Mouse (Mus musculus): ENCODE data around the gene Klhdc9. TPM values are rescaled to one million over a fixed set of nuclear protein-coding genes. Genes with fewer than 3 reads are reported as not detected.

Gene Klhdc9
- polyA plus RNA-seq, 1 experiment from 2014 or later, result 2.3 TPM

GRCm38 (mm10) chr1:171369845-171370556 is 9.4 kb upstream of the Klhdc9 start, which contains the start of gene Nectin4:
Gene Nectin4 (plus strand): TSS chr1:171370099.
- WGBS, result 42% methylated on average over 19 of the region's 20 CpGs
- no peak within 1 kb of the TSS for H3K4me3 ChIP-seq (ENCODE audit: low read depth, low read length)
- H3K9ac ChIP-seq (ENCODE audit: low read length), result no peak within 1 kb of the TSS
- no peaks in the 10 kb centered on the region for H3K27me3 ChIP-seq (ENCODE audit: control insufficient read depth, insufficient read depth, low read length)
- no peaks in the 10 kb centered on the region for H3K9me3 ChIP-seq (ENCODE audit: control insufficient read depth, low read length)
- H3K27ac ChIP-seq (replicated peaks; ENCODE audit: low read depth, low read length), result no peak within 1 kb of the TSS
- no peak for ATAC-seq (ENCODE audit: insufficient number of reproducible peaks, low FRiP score, low TSS enrichment, low read depth)
- DNase-seq (ENCODE audit: low spot score), result no peak
- H3K36me3 ChIP-seq (ENCODE audit: control insufficient read depth, insufficient read depth, low read length), result no peaks in the 10 kb centered on the region
- no peak within 1 kb of the TSS for H3K4me2 ChIP-seq (ENCODE audit: low read depth, severe bottlenecking)
- peaks cover 5% of the 10 kb centered on the region; the same call in 1 of the 2 replicates for H3K4me1 ChIP-seq (ENCODE audit: control insufficient read depth, insufficient read depth, low read length)

GRCm38 (mm10) chr1:171365934-171366333 is 5.3 kb upstream of the Klhdc9 start:
- Histone ChIP-seq H3K27me3 (ENCODE audit: control insufficient read depth, insufficient read depth, low read length) (no peaks in the 10 kb centered on the region), H3K9ac (ENCODE audit: low read length) (no peak overlapping the region), H3K4me1 (ENCODE audit: control insufficient read depth, insufficient read depth, low read length) (no peaks in the 10 kb centered on the region), H3K9me3 (ENCODE audit: control insufficient read depth, low read length) (no peaks in the 10 kb centered on the region), H3K4me3 (ENCODE audit: low read depth, low read length) (no peak overlapping the region), H3K36me3 (ENCODE audit: control insufficient read depth, insufficient read depth, low read length) (no peaks in the 10 kb centered on the region), H3K4me2 (ENCODE audit: low read depth, severe bottlenecking) (no peak overlapping the region), H3K27ac (replicated peaks; ENCODE audit: low read depth, low read length) (no peak overlapping the region)
- ATAC-seq (ENCODE audit: insufficient number of reproducible peaks, low FRiP score, low TSS enrichment, low read depth), result no peak
- WGBS, result 72% methylated on average over 7 of the region's 7 CpGs
- no peak for DNase-seq (ENCODE audit: low spot score)

GRCm38 (mm10) chr1:171361106-171362103 is 807 bp upstream of the Klhdc9 start:
- Histone ChIP-seq H3K36me3 (ENCODE audit: control insufficient read depth, insufficient read depth, low read length) (no peaks in the 10 kb centered on the region), H3K27ac (replicated peaks; ENCODE audit: low read depth, low read length) (no peak overlapping the region), H3K4me2 (ENCODE audit: low read depth, severe bottlenecking) (peak overlapping the region; percentile 85), H3K4me3 (ENCODE audit: low read depth, low read length) (peak overlapping the region; percentile 47), H3K4me1 (ENCODE audit: control insufficient read depth, insufficient read depth, low read length) (peaks cover 5% of the 10 kb centered on the region), H3K27me3 (ENCODE audit: control insufficient read depth, insufficient read depth, low read length) (no peaks in the 10 kb centered on the region), H3K9ac (ENCODE audit: low read length) (peak overlapping the region; percentile 68), H3K9me3 (ENCODE audit: control insufficient read depth, low read length) (no peaks in the 10 kb centered on the region; the same call in 1 of the 2 replicates)
- ATAC-seq (ENCODE audit: insufficient number of reproducible peaks, low FRiP score, low TSS enrichment, low read depth) (peak; percentile 55), DNase-seq (ENCODE audit: low spot score) (peak; percentile 78)
- WGBS, result 24% methylated on average over 16 of the region's 16 CpGs

GRCm38 (mm10) chr1:171360253-171360652 is 345 bp downstream of the Klhdc9 start:
- H3K27me3 ChIP-seq (ENCODE audit: control insufficient read depth, insufficient read depth, low read length), result no peaks in the 10 kb centered on the region
- peak overlapping the region; percentile 47 for H3K4me3 ChIP-seq (ENCODE audit: low read depth, low read length)
- ATAC-seq (ENCODE audit: insufficient number of reproducible peaks, low FRiP score, low TSS enrichment, low read depth), result peak; percentile 56
- peaks cover 5% of the 10 kb centered on the region for H3K4me1 ChIP-seq (ENCODE audit: control insufficient read depth, insufficient read depth, low read length)
- peak overlapping the region; percentile 61; the same call in 1 of the 2 replicates for H3K9ac ChIP-seq (ENCODE audit: low read length)
- no peak overlapping the region for H3K27ac ChIP-seq (replicated peaks; ENCODE audit: low read depth, low read length)
- no peaks in the 10 kb centered on the region for H3K36me3 ChIP-seq (ENCODE audit: control insufficient read depth, insufficient read depth, low read length)
- no peaks in the 10 kb centered on the region; the same call in 1 of the 2 replicates for H3K9me3 ChIP-seq (ENCODE audit: control insufficient read depth, low read length)
- DNase-seq (ENCODE audit: low spot score), result no peak
- H3K4me2 ChIP-seq (ENCODE audit: low read depth, severe bottlenecking), result peak overlapping the region; percentile 85
- 5% methylated on average over 26 of the region's 26 CpGs for WGBS

DNA sequence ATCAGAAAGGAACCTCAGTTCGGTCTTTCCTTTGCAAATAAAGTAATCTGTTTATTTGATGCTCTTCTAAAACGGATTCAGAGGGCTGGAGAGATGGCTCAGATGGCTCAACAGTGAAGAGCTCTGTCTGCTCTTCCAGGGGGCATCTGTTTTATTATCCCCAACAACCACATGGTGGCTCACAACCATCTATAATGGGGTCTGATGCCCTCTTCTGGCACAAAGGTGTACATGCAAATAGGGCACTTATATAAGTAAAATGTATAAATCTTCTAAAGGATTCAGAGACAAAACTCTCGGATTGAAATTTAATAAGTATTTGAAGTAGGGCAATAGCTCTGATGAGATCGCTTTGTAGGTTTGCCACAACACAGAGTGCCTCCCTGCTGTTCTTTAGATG is 2.2 kb downstream of the Klhdc9 start:
- no peak for ATAC-seq (ENCODE audit: insufficient number of reproducible peaks, low FRiP score, low TSS enrichment, low read depth)
- WGBS, result 76% methylated on average over 4 of the region's 4 CpGs

DNA sequence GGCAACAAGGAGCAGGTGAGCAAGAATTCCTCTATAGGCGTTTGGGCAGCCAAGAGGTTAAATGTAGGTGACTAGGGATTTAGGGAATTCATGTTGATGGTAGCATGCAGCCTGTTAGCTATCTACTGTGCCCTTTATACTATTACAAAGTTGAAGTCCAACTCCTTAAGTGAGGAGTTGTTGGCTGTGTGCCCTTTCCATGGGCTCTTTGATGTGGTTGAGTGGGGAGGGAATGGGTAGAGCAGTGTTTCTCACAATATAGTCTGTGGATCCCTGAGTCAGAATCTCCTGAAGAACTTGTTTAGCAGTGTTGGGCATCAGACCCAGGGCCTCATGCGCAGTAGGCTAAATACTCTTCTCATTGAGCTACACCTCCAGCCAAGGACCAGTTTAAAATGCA is 3.8 kb downstream of the Klhdc9 start:
- ATAC-seq (ENCODE audit: insufficient number of reproducible peaks, low FRiP score, low TSS enrichment, low read depth), result no peak
- 83% methylated on average over 2 of the region's 2 CpGs for WGBS
- H3K4me3 ChIP-seq (ENCODE audit: low read depth, low read length), result no peak overlapping the region
- peaks cover 5% of the 10 kb centered on the region for H3K4me1 ChIP-seq (ENCODE audit: control insufficient read depth, insufficient read depth, low read length)
- H3K4me2 ChIP-seq (ENCODE audit: low read depth, severe bottlenecking), result no peak overlapping the region
- no peak for DNase-seq (ENCODE audit: low spot score)
- no peaks in the 10 kb centered on the region for H3K27me3 ChIP-seq (ENCODE audit: control insufficient read depth, insufficient read depth, low read length)
- no peaks in the 10 kb centered on the region for H3K36me3 ChIP-seq (ENCODE audit: control insufficient read depth, insufficient read depth, low read length)
- no peak overlapping the region for H3K27ac ChIP-seq (replicated peaks; ENCODE audit: low read depth, low read length)
- no peaks in the 10 kb centered on the region; the same call in 1 of the 2 replicates for H3K9me3 ChIP-seq (ENCODE audit: control insufficient read depth, low read length)
- no peak overlapping the region for H3K9ac ChIP-seq (ENCODE audit: low read length)

More for the DNA sequence above, 2.2 kb downstream of the Klhdc9 start:
- Histone ChIP-seq H3K36me3 (ENCODE audit: control insufficient read depth, insufficient read depth, low read length) (no peaks in the 10 kb centered on the region), H3K27me3 (ENCODE audit: control insufficient read depth, insufficient read depth, low read length) (no peaks in the 10 kb centered on the region), H3K27ac (replicated peaks; ENCODE audit: low read depth, low read length) (no peak overlapping the region), H3K4me2 (ENCODE audit: low read depth, severe bottlenecking) (no peak overlapping the region), H3K9ac (ENCODE audit: low read length) (no peak overlapping the region), H3K9me3 (ENCODE audit: control insufficient read depth, low read length) (no peaks in the 10 kb centered on the region; the same call in 1 of the 2 replicates), H3K4me3 (ENCODE audit: low read depth, low read length) (no peak overlapping the region), H3K4me1 (ENCODE audit: control insufficient read depth, insufficient read depth, low read length) (peaks cover 5% of the 10 kb centered on the region)
- no peak for DNase-seq (ENCODE audit: low spot score)

DNA sequence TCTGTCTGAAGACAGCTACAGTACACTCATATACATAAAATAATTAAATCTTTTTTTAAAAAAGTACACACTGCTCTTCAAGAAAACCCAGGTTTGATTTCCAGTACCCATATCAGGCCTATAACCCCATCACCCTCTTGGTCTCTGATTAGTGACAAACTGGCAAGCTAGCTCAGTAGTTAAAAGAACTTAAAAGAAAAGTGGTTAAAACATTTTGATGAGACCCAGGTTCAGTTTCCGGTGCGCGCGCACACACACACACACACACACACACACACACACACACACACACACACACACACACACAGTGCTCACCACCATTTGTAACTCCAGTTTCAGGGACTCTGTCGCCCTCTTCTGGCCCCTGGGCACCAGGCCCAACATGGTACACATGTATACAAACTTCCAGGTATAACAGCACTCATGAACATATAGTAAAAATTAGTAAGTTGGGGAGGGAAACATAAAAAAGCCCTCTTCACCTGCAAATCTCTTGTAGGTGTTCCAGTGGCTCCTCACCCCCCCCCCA is 4.7 kb downstream of the Klhdc9 start:
- peaks cover 5% of the 10 kb centered on the region for H3K4me1 ChIP-seq (ENCODE audit: control insufficient read depth, insufficient read depth, low read length)
- H3K9ac ChIP-seq (ENCODE audit: low read length), result no peak overlapping the region
- H3K4me3 ChIP-seq (ENCODE audit: low read depth, low read length), result no peak overlapping the region
- DNase-seq (ENCODE audit: low spot score) (peak; percentile 53), ATAC-seq (ENCODE audit: insufficient number of reproducible peaks, low FRiP score, low TSS enrichment, low read depth) (no peak)
- no peak overlapping the region for H3K4me2 ChIP-seq (ENCODE audit: low read depth, severe bottlenecking)
- no peaks in the 10 kb centered on the region for H3K27me3 ChIP-seq (ENCODE audit: control insufficient read depth, insufficient read depth, low read length)
- H3K36me3 ChIP-seq (ENCODE audit: control insufficient read depth, insufficient read depth, low read length), result no peaks in the 10 kb centered on the region
- no peaks in the 10 kb centered on the region; the same call in 1 of the 2 replicates for H3K9me3 ChIP-seq (ENCODE audit: control insufficient read depth, low read length)
- H3K27ac ChIP-seq (replicated peaks; ENCODE audit: low read depth, low read length), result no peak overlapping the region
- WGBS, result 81% methylated on average over 5 of the region's 5 CpGs

- H3K27ac ChIP-seq (replicated peaks; ENCODE audit: low read depth, low read length), result no peak overlapping the region
- H3K4me3 ChIP-seq (ENCODE audit: low read depth, low read length), result no peak overlapping the region
- H3K36me3 ChIP-seq (ENCODE audit: control insufficient read depth, insufficient read depth, low read length), result no peaks in the 10 kb centered on the region
- DNase-seq (ENCODE audit: low spot score) (no peak), ATAC-seq (ENCODE audit: insufficient number of reproducible peaks, low FRiP score, low TSS enrichment, low read depth) (no peak)
- H3K4me1 ChIP-seq (ENCODE audit: control insufficient read depth, insufficient read depth, low read length), result peaks cover 3% of the 10 kb centered on the region; the same call in 1 of the 2 replicates
- no peaks in the 10 kb centered on the region for H3K27me3 ChIP-seq (ENCODE audit: control insufficient read depth, insufficient read depth, low read length)
- no peaks in the 10 kb centered on the region for H3K9me3 ChIP-seq (ENCODE audit: control insufficient read depth, low read length)
- 93% methylated on average over 2 of the region's 2 CpGs for WGBS
- no peak overlapping the region for H3K4me2 ChIP-seq (ENCODE audit: low read depth, severe bottlenecking)
- no peak overlapping the region for H3K9ac ChIP-seq (ENCODE audit: low read length)
Measured at GRCm38 (mm10) chr1:171349210-171349609, 11.4 kb downstream of the Klhdc9 start.
